Mouse (Mus musculus) testis, adult 10 weeks (tissue): ENCODE results near the gene Asb12. TPM values are rescaled to one million over a fixed set of nuclear protein-coding genes. Genes with fewer than 3 reads are reported as not detected.

Source experiments
- polyA plus RNA-seq: library from polyadenylated mRNA; stranded (reverse); fragments of 350-450 nt; fragmentation: Illumina TruSeq; extraction: RNeasy Lipid Tissue Mini Kit (QIAGEN cat#74804); gene quantifications from one replicate; pipeline ENCODE4 v1.2.3, GENCODE M21; 2014; ENCODE audit warnings: low read depth, low replicate concordance

The Asb12 gene
- polyA plus RNA-seq = 39.6 TPM

GRCm38 (mm10) chrX:95557887-95558286 is at the start of gene Asb12, which contains the start of gene Pfn5:
Gene Asb12, minus strand, starts transcription at chrX:95557987.
Gene Pfn5, plus strand, starts transcription at chrX:95558104.

GRCm38 (mm10) chrX:95444776-95445111 is 113.0 kb downstream of the Asb12 start, which contains the start of gene Amer1:
Gene Amer1, minus strand, starts transcription at chrX:95444872.

Other genes starting within 250 kb of the Asb12 start
- gene Amer1, start 113.1 kb downstream of the Asb12 start, polyA plus RNA-seq = 2.1 TPM
- 87.8 TPM for gene Pfn5, start 117 bp upstream of the Asb12 start, polyA plus RNA-seq
- gene Zc4h2, start 100.5 kb upstream of the Asb12 start, polyA plus RNA-seq = 3.8 TPM
- 1.6 TPM for gene Zc3h12b, start 153.7 kb upstream of the Asb12 start, polyA plus RNA-seq